Mouse (Mus musculus) spleen, postnatal 10 days (tissue): Measurements from ENCODE around the gene Egfl7.

Experiments
- DNase-seq, 2 experiments: peaks; one replicate each; pipeline ENCODE4 v3.0.0; 2021 to 2022; ENCODE audit warnings: low spot score in 2 of 2

Egfl7 gene

DNA sequence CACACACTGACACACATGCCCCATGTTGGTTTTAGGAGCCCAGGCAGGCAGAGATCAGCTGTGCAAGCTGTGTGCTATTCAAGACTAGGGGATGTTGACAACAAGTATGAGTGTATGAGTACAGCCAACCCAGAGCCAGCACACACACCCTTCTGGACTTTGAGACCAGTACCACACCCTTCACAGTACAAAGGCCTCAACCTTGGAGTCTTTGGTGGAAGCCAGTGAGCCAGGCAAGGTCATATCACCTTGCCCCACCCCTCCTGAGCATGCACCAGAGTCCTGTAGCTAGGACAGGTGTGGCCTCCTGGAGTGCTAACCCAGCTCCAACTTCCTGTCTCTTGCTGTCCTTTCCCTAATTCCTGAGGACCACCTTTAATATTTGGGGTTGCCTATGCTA lies 31.2 kb downstream of the Egfl7 start:
- DNase-seq, result no peak

GRCm38 (mm10) chr2:26611896-26612295 lies 32.1 kb downstream of the Egfl7 start:
- no peak for DNase-seq

DNA sequence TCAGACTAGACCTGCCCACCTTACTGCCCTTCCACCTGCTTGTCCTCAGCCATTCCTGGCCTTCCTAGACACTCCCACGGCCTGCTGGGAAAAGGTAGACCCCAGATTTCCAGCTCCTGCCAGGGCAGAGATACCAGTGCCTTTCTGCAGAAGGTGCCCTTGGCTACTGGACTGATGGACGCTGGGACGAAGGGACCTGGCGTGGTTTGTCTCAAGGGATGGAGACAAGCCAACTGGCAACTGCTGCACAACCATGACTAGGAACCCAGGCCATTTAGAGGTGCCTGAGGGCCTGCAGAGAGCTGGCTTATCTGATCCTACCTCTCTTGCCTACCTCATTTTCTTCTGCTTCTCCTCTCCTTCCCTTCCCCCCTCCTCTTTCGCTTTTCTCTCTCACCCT lies 35.1 kb downstream of the Egfl7 start:
- DNase-seq, result no peak

- DNase-seq, result no peak
Observed at GRCm38 (mm10) chr2:26615459-26616124, 35.8 kb downstream of the Egfl7 start.

- DNase-seq, result no peak
Observed at GRCm38 (mm10) chr2:26617331-26617730, 37.5 kb downstream of the Egfl7 start.

DNA sequence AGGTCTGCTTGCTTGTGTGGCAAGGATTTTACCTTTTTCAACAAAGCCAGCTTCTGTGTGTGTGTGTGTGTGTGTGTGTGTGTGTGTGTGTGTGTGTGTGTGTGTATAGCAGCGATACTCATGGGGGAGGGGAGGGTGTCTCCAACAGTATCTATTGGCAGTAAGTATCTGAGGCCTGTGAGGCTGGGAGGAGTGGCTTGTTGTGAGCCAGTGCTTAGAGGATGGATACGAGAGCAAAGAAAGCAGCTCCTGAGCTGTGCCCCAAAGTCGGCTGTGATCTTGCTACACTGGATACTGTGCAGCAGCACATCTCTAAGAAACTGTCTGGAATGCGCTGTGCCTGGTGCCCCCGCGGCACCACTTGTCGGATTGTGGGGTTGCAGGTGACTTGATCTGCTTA lies 38.1 kb downstream of the Egfl7 start:
- no peak for DNase-seq

- DNase-seq, result no peak
Observed at GRCm38 (mm10) chr2:26621246-26621645, 41.4 kb downstream of the Egfl7 start.

GRCm38 (mm10) chr2:26622984-26623383 lies 43.2 kb downstream of the Egfl7 start:
- DNase-seq, result no peak

GRCm38 (mm10) chr2:26625419-26625818 lies 45.6 kb downstream of the Egfl7 start:
- no peak for DNase-seq

GRCm38 (mm10) chr2:26626081-26626480 lies 46.3 kb downstream of the Egfl7 start:
- DNase-seq, result no peak

DNA sequence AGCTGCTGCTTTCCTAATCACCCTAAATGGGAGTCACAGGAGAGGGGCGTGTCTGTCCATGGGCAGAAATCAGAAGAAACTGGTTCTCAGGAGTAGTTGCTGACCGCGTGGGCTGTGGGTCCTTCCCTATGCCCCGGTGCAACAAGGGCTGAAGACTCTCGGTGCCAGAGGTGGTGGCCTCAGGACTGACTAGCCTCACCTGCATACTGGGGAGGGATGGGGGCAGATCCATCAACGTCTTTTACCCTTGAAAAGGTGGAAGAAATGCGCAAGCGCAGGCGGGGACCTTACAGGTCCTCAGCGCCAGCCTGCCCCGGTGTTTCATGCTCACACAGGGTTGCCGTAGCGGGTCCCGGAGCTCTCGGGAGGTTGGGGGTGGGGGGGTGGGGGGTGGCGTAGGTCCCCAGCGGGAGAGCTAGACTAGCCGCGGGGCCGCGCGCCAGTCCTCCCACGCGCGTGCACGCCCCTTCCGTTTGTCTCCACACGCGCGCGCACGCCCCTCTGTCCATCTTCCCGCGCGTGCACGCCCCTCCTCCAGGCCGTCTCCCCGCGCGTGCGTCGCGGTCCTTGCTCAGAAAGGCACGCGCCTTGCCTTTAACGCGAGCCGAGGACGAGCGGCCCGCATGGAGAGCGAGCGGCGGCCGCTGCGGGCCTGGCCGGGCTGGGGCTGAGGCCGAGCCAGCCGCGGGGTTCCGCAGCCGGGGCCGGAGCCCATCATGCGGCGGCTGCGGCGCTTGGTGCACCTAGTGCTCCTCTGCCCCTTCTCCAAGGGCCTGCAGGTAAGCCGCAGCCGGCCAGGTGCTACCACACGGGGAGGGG lies 48.3 kb downstream of the Egfl7 start, which contains the start of gene Fam69b:
Gene Fam69b (plus strand): TSS at position 537 of the 819 bp plus-strand sequence.
- peak in 1 of 2 experiments; percentile 69 for DNase-seq

- DNase-seq, result no peak
Observed at GRCm38 (mm10) chr2:26628792-26629437, 49.1 kb downstream of the Egfl7 start.

DNA sequence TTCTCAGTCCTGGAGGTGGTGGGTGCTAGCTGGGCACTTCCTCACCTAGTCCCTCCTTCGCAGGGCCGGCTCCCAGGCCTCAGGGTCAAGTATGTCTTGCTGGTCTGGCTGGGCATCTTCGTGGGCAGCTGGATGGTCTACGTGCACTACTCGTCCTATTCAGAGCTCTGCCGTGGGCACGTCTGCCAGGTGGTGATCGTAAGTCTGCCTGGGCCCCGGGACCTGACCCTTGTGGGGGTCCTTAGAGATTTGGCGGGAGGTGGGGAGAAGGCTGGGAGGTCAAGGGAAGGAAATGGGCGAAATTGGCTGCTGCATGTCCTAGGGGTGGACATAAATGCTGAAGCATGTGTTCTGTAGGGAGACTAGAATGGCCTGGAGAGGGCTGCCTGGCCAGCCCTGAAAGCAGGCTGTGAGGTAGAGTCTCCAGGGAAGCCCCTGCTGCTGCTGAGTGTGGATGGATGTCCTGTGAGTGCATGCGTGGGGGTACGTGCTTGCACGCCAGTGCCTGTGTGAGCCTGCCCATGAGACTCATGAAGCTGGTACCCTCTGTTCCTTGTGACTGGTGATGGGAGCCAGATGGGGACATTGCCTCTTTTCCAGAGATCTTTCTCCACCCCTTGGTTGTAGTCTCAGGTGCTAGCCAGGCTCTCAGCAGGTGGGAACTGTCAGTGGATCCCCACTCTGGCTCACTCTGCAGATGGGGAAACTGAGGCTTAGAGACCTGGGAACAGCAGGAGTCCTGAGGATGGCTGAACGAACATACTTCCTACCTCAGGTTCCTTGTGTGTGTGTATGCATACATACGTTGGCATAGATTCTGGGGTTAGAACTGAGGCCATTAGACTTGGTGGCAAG lies 53.0 kb downstream of the Egfl7 start:
- no peak for DNase-seq

- no peak for DNase-seq
Observed at GRCm38 (mm10) chr2:26633953-26634530, 54.2 kb downstream of the Egfl7 start.

DNA sequence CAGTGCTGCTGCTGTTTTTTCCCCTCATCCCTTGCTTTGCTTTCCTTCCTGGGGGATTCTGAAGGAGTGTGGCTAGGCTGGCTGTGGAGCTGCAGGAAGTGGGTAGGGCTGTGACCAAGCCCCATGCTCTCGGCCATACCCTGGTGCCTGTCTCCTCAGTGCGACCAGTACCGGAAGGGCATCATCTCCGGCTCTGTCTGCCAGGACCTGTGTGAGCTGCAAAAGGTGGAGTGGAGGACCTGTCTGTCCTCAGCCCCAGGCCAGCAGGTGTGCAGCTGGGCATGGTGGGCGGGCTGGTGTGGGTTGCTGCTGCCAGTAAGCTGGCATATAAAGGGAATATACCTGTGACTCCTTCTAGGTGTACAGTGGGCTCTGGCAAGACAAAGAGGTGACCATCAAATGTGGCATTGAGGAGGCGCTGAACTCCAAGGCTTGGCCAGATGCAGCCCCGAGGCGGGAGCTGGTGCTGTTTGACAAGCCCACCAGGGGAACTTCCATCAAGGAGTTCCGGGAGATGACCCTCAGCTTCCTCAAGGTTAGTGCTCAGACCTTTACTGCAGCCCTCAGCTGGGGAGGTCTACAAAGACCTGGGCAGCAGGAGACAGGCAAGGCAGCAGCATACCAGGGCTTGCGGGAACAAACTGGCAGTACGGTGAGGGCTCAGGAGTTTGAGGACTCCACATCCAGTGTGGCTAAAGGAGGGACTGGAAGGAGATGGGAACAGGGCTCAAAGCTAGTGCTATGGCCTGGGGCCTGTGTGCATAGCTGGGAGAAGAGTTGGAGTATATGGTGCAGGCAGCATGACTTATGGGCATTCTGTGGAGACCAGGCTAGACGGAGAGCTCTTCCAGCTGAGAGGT lies 55.0 kb downstream of the Egfl7 start:
- DNase-seq, result no peak

DNA sequence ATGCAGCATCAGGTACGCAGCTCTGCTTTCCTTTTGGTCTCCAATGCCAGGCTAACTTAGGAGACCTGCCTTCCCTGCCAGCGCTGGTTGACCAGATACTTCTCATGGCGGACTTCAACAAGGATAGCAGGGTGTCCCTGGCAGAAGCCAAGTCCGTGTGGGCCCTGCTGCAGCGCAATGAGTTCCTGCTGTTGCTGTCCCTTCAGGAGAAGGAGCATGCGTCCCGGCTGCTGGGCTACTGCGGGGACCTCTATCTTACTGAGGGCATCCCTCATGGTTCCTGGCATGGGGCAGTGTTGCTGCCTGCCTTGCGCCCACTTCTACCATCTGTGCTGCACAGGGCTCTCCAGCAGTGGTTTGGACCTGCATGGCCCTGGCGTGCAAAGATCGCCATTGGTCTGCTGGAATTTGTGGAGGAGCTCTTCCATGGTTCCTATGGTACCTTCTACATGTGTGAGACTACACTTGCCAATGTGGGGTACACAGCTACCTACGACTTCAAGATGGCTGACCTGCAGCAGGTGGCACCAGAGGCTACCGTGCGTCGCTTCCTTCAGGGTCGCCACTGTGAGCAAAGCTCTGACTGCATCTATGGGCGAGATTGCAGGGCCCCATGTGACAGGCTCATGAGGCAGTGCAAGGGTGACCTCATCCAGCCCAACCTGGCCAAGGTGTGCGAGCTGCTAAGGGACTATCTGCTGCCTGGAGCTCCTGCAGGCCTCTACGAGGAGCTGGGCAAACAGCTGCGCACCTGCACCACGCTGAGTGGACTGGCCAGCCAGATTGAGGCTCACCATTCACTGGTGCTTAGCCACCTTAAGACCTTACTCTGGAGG lies 55.9 kb downstream of the Egfl7 start:
- DNase-seq, result no peak

DNA sequence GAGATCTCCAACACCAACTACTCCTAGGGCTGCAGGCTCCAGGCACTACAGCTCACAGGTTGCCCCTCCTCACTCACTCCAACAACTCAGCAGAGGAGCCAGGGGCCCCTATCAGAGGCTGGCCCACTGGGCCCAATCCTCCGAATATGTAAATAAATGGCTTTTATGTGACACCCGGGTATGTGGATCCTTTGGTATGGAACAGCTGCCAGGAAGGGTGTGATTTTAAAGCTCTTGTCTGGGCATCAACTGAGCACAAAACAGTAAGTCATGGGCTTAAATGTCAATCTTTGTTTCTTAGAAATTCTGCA lies 56.5 kb downstream of the Egfl7 start:
- no peak for DNase-seq

GRCm38 (mm10) chr2:26637316-26637932 lies 57.6 kb downstream of the Egfl7 start:
- no peak for DNase-seq

GRCm38 (mm10) chr2:26638039-26638438 lies 58.2 kb downstream of the Egfl7 start:
- no peak for DNase-seq
